Mouse (Mus musculus) stomach, embryonic 14.5 days (tissue): ENCODE results near the gene Ube2f. TPM values are rescaled to one million over a fixed set of nuclear protein-coding genes. Genes with fewer than 3 reads are reported as not detected.

Experiments
- ATAC-seq: fragments of 200-750 bp; cut with Nextera tagmentation; 2 replicates; pipeline ENCODE4 v1.8.0; 2017; ENCODE audit warnings: low read depth, moderate TSS enrichment; ENCODE audit not compliant: insufficient number of reproducible peaks, insufficient read depth, low FRiP score
- H3K27ac ChIP-seq: fragments of 300-500 bp; sonication (generic); 2 replicates; pipeline ENCODE4 v1.5.1; 2014; ENCODE audit warnings: mild to moderate bottlenecking, low read length, moderate library complexity, mixed read lengths
- H3K27me3 ChIP-seq: fragments of 300-500 bp; sonication (generic); 2 replicates; pipeline ENCODE4 v1.6.1; 2014; ENCODE audit warnings: low read length, control low read depth, mixed read lengths; ENCODE audit not compliant: control insufficient read depth, insufficient read depth
- H3K36me3 ChIP-seq: fragments of 300-500 bp; sonication (generic); 2 replicates; pipeline ENCODE4 v1.6.1; 2014; ENCODE audit warnings: mild to moderate bottlenecking, control low read depth, low read length, moderate library complexity, mixed read lengths; ENCODE audit not compliant: control insufficient read depth, insufficient read depth
- H3K4me1 ChIP-seq: fragments of 300-500 bp; sonication (generic); 2 replicates; pipeline ENCODE4 v1.6.1; 2014; ENCODE audit warnings: low read length, control low read depth, mixed read lengths; ENCODE audit not compliant: control insufficient read depth, insufficient read depth
- H3K4me2 ChIP-seq: fragments of 300-500 bp; sonication (generic); replicated peaks from 2 replicates; pipeline ENCODE4 v1.6.1; 2014; ENCODE audit warnings: low read depth, low read length, control low read depth
- H3K4me3 ChIP-seq: fragments of 300-500 bp; sonication (generic); 2 replicates; pipeline ENCODE4 v1.5.1; 2014; ENCODE audit warnings: low read depth, low read length, control low read depth
- H3K9ac ChIP-seq: fragments of 300-500 bp; sonication (generic); replicated peaks from 2 replicates; pipeline ENCODE4 v1.6.1; 2014; ENCODE audit warnings: low read depth, mild to moderate bottlenecking, control low read depth, low read length, moderate library complexity, mixed read lengths
- H3K9me3 ChIP-seq: fragments of 300-500 bp; sonication (generic); 2 replicates; pipeline ENCODE4 v1.6.1; 2016; ENCODE audit warnings: low read depth, low read length, control low read depth; ENCODE audit not compliant: control insufficient read depth
- WGBS: fragments of 180-500 bp; shearing (Covaris S2); extraction: QIAGEN DNeasy Blood & Tissue Kit; methylation state at CpG from one replicate; pipeline ENCODE4 v1.1.7; 2014; 5-methylcytosine and 5-hydroxymethylcytosine counted together
- polyA plus RNA-seq: library from polyadenylated mRNA; unstranded; fragments of >200 nt; fragmentation: Nextera tagmentation; extraction: Ambion mirVana; gene quantifications from 2 replicates; pipeline ENCODE4 v1.2.1, GENCODE M21; 2014

Gene Ube2f
- polyA plus RNA-seq, 1 experiment from 2014 or later = 67.1 TPM

GRCm38 (mm10) chr1:91241249-91241648, 8.9 kb upstream of the Ube2f start:
- H3K36me3 ChIP-seq = no peaks in the 10 kb centered on the region
- no peak overlapping the region for H3K4me2 ChIP-seq
- H3K9me3 ChIP-seq = no peaks in the 10 kb centered on the region
- no peaks in the 10 kb centered on the region for H3K4me1 ChIP-seq
- WGBS = 71% methylated on average over 4 of the region's 4 CpGs
- no peak overlapping the region for H3K27ac ChIP-seq
- H3K9ac ChIP-seq = no peak overlapping the region
- H3K27me3 ChIP-seq = no peaks in the 10 kb centered on the region
- ATAC-seq = no peak
- H3K4me3 ChIP-seq = no peak overlapping the region

DNA sequence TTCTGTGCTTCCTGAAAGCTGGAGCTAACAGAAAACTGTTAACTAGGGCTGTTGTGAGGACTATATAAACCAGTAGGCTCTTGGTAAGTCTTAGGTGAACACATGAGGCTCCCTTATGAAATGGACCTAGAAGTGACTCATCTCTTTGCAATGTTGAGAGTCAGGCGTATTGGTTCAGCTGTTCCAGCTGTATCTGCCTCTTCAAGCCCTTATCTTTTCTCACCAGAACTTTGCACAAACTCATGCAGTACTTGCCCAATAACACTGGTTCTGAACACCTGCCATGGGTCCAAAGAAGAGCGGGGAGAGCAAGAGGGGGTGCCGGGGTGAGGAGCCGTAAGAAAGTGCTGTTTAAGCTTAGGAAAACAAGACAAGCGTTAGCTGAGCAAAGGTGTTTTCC, 1.9 kb upstream of the Ube2f start:
- Histone ChIP-seq H3K9ac (no peak overlapping the region), H3K36me3 (no peaks in the 10 kb centered on the region), H3K27me3 (no peaks in the 10 kb centered on the region), H3K27ac (no peak overlapping the region), H3K4me2 (no peak overlapping the region), H3K4me3 (no peak overlapping the region), H3K4me1 (peaks cover 19% of the 10 kb centered on the region), H3K9me3 (no peaks in the 10 kb centered on the region)
- ATAC-seq = no peak
- 87% methylated on average over 5 of the region's 5 CpGs for WGBS

DNA sequence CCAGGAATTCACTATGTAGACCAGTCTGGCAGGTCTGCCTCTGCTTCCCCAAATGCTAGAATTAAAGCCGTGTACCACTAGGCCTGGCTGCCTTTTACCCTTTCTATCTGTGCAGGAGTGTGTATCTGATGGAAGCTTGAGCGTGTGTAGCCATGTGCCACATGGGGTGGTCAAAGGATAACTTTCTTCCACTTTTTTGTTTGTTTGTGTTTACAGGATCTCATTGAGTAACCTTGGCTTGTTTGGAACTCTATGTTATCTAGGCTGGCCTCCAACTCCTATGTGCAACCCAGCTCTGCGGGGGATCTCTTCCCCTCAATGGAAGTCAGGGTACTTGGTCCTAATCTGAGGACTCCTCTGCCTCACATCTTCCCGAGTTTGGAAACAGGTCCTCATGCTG, 1.1 kb upstream of the Ube2f start:
- no peak for ATAC-seq
- no peak overlapping the region for H3K4me3 ChIP-seq

GRCm38 (mm10) chr1:91250415-91251147, 477 bp downstream of the Ube2f start:
- peak overlapping the region; percentile 99 for H3K4me3 ChIP-seq
- H3K36me3 ChIP-seq = no peaks in the 10 kb centered on the region
- no peaks in the 10 kb centered on the region for H3K9me3 ChIP-seq
- whole genome bisulfite sequencing = 1% methylated on average over 66 of the region's 70 CpGs
- H3K27ac ChIP-seq = peak overlapping the region; percentile 76
- H3K27me3 ChIP-seq = no peaks in the 10 kb centered on the region
- H3K9ac ChIP-seq = peak overlapping the region; percentile 96
- peak overlapping the region; percentile 77 for H3K4me2 ChIP-seq
- ATAC-seq = no peak; the same call in 1 of the 2 replicates
- H3K4me1 ChIP-seq = peaks cover 29% of the 10 kb centered on the region

More for the DNA sequence above, 1.1 kb upstream of the Ube2f start:
- Histone ChIP-seq H3K9ac (no peak overlapping the region), H3K9me3 (no peaks in the 10 kb centered on the region), H3K27ac (no peak overlapping the region), H3K27me3 (no peaks in the 10 kb centered on the region), H3K4me2 (peak overlapping the region; percentile 50; the same call in 1 of the 2 replicates), H3K4me1 (peaks cover 26% of the 10 kb centered on the region), H3K36me3 (no peaks in the 10 kb centered on the region)
- WGBS = 47% methylated on average over 4 of the region's 4 CpGs

DNA sequence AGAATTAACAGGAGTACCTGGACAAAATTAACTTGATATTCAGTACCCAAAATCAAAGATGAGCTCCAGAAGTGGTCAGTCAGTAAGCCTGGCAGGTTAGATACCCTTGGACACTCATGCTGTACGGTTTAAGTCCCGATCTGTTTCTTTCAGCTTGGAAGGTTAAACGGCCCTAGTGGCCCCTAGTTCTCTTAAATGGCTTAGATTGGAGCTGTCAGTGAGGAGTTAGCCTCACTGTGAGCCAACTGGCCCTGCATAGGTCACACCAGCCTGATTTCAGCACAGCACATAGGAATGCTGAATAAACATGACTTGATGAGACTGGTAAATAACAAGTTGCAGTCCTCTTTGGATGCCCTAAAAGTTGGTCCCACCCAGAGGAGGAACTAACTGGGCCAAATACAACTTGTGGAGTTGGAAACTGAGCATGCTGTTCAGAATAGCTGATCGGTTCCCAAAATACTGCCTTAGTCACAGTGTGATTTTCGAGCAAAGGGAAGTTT, 1.1 kb downstream of the Ube2f start:
- WGBS = 48% methylated on average over 5 of the region's 5 CpGs
- H3K27ac ChIP-seq = no peak overlapping the region
- no peak for ATAC-seq

DNA sequence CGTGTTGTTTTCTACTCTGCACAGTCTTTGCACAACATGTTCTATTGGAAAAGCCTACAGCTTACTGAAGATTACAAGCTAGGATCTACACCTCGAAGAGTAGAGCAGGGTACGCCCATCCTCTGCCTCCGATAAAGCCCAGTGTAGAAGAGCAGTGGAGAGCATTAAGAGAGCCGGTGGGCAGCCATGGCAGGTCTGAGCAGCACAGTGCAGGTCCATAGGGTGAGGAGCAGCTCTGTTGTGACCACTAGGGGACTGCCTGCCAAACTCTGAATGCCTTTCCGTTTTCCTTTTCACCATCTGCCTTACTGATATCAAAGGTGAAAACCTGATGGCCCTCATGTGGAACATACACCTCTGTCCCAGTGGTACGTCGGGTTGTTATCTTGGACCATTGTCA, 1.8 kb downstream of the Ube2f start:
- peak overlapping the region; percentile 6; the same call in 1 of the 2 replicates for H3K4me3 ChIP-seq
- H3K9me3 ChIP-seq = no peaks in the 10 kb centered on the region
- H3K27ac ChIP-seq = no peak overlapping the region
- 63% methylated on average over 8 of the region's 8 CpGs for WGBS
- H3K4me1 ChIP-seq = peaks cover 29% of the 10 kb centered on the region
- H3K9ac ChIP-seq = peak overlapping the region; percentile 14; the same call in 1 of the 2 replicates
- H3K36me3 ChIP-seq = no peaks in the 10 kb centered on the region; the same call in 1 of the 2 replicates
- H3K27me3 ChIP-seq = no peaks in the 10 kb centered on the region
- H3K4me2 ChIP-seq = peak overlapping the region; percentile 77; the same call in 1 of the 2 replicates
- no peak for ATAC-seq

More for the DNA sequence above, 1.1 kb downstream of the Ube2f start:
- Histone ChIP-seq H3K4me2 (peak overlapping the region; percentile 77), H3K4me3 (peak overlapping the region; percentile 99), H3K36me3 (no peaks in the 10 kb centered on the region; the same call in 1 of the 2 replicates), H3K27me3 (no peaks in the 10 kb centered on the region), H3K4me1 (peaks cover 29% of the 10 kb centered on the region), H3K9ac (peak overlapping the region; percentile 96), H3K9me3 (no peaks in the 10 kb centered on the region)

- H3K27ac ChIP-seq = no peak overlapping the region
- no peak for ATAC-seq
These were observed 7.8 kb downstream of the Ube2f start for GRCm38 (mm10) chr1:91257918-91258317.

DNA sequence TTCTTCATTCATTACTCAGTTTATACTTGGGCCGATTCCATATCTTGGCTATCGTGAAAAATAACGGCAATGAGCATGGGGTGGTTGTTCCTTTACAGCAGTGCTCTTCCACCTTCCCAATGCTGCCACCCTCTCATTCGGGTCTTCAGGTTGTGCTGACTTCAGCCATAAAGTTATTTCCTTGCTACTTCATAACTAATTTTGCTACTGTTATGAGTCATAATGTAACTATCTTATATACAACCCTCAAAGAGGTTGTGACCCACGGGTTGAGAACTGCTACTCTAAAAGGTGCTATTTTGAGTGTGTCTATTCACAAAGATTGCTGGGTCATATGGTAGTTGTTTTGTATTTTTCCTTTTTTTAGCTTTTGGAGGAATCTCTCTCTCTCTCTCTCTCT, 9.7 kb downstream of the Ube2f start:
- 85% methylated on average over 5 of the region's 5 CpGs for WGBS
- no peak overlapping the region for H3K9ac ChIP-seq
- no peak for ATAC-seq
- H3K36me3 ChIP-seq = no peaks in the 10 kb centered on the region; the same call in 1 of the 2 replicates
- no peak overlapping the region for H3K4me2 ChIP-seq
- no peak overlapping the region for H3K27ac ChIP-seq
- H3K4me3 ChIP-seq = no peak overlapping the region
- no peaks in the 10 kb centered on the region for H3K27me3 ChIP-seq
- 0 out of 2 replicates have a peak, but pooled peaks cover 2% of the 10 kb centered on the region for H3K4me1 ChIP-seq
- no peaks in the 10 kb centered on the region for H3K9me3 ChIP-seq

More at GRCm38 (mm10) chr1:91257918-91258317, 7.8 kb downstream of the Ube2f start:
- no peak overlapping the region for H3K4me2 ChIP-seq
- no peak overlapping the region for H3K4me3 ChIP-seq
- no peaks in the 10 kb centered on the region for H3K27me3 ChIP-seq
- no peaks in the 10 kb centered on the region for H3K9me3 ChIP-seq
- H3K4me1 ChIP-seq = peaks cover 12% of the 10 kb centered on the region; the same call in 1 of the 2 replicates
- H3K9ac ChIP-seq = no peak overlapping the region
- no peaks in the 10 kb centered on the region; the same call in 1 of the 2 replicates for H3K36me3 ChIP-seq
